Mouse (Mus musculus) neural tube, embryonic 15.5 days (tissue): ENCODE measurements around the gene Timm29. TPM values are rescaled to one million over a fixed set of nuclear protein-coding genes. Genes with fewer than 3 reads are reported as not detected.

Source experiments
- ATAC-seq: fragments of 200-750 bp; cut with Nextera tagmentation; 2 replicates; pipeline ENCODE4 v1.8.0; 2017; ENCODE audit warnings: mild to moderate bottlenecking, moderate TSS enrichment, moderate library complexity; ENCODE audit not compliant: low FRiP score
- H3K27ac ChIP-seq: fragments of 300-500 bp; sonication (generic); replicated peaks from 2 replicates; pipeline ENCODE4 v1.5.1; 2015; ENCODE audit warnings: mild to moderate bottlenecking, inconsistent platforms
- H3K27me3 ChIP-seq: fragments of 300-500 bp; sonication (generic); replicated peaks from 2 replicates; pipeline ENCODE4 v1.6.1; 2015; ENCODE audit warnings: inconsistent platforms
- H3K36me3 ChIP-seq: fragments of 300-500 bp; sonication (generic); 2 replicates; pipeline ENCODE4 v1.6.1; 2015; ENCODE audit warnings: inconsistent platforms
- H3K4me1 ChIP-seq: fragments of 300-500 bp; sonication (generic); 2 replicates; pipeline ENCODE4 v1.6.1; 2015; ENCODE audit warnings: inconsistent platforms
- H3K4me2 ChIP-seq: fragments of 300-500 bp; sonication (generic); 2 replicates; pipeline ENCODE4 v1.6.1; 2015; ENCODE audit warnings: inconsistent platforms, mild to moderate bottlenecking, moderate library complexity
- H3K4me3 ChIP-seq: fragments of 300-500 bp; sonication (generic); replicated peaks from 2 replicates; pipeline ENCODE4 v1.5.1; 2015; ENCODE audit warnings: mild to moderate bottlenecking, inconsistent platforms
- H3K9ac ChIP-seq: fragments of 300-500 bp; sonication (generic); replicated peaks from 2 replicates; pipeline ENCODE4 v1.6.1; 2015; ENCODE audit warnings: mild to moderate bottlenecking, inconsistent platforms
- H3K9me3 ChIP-seq: fragments of 300-500 bp; sonication (generic); replicated peaks from 2 replicates; pipeline ENCODE4 v1.6.1; 2016; ENCODE audit warnings: inconsistent platforms
- WGBS: fragments of 180-500 bp; shearing (Covaris S2); methylation state at CpG from one replicate; pipeline ENCODE4 v1.1.7; 2015; ENCODE audit warnings: mixed read lengths; 5-methylcytosine and 5-hydroxymethylcytosine counted together
- polyA plus RNA-seq: library from polyadenylated mRNA; unstranded; fragments of >200 nt; fragmentation: Nextera tagmentation; extraction: Ambion mirVana; gene quantifications from 2 replicates; pipeline ENCODE4 v1.2.1, GENCODE M21; 2015

The Timm29 gene
- 51.1 and 54.4 TPM in 2 replicates for polyA plus RNA-seq

- under 1% methylated on average over 30 of the region's 30 CpGs for WGBS
- H3K36me3 ChIP-seq: peaks cover 45% of the 10 kb centered on the region
Measured at GRCm38 (mm10) chr9:21592703-21593121, at the start of gene Timm29, which contains the start of gene Yipf2. TSS of gene Timm29 (plus strand) at chr9:21592722. TSS of gene Yipf2 (minus strand) at chr9:21592828.

DNA sequence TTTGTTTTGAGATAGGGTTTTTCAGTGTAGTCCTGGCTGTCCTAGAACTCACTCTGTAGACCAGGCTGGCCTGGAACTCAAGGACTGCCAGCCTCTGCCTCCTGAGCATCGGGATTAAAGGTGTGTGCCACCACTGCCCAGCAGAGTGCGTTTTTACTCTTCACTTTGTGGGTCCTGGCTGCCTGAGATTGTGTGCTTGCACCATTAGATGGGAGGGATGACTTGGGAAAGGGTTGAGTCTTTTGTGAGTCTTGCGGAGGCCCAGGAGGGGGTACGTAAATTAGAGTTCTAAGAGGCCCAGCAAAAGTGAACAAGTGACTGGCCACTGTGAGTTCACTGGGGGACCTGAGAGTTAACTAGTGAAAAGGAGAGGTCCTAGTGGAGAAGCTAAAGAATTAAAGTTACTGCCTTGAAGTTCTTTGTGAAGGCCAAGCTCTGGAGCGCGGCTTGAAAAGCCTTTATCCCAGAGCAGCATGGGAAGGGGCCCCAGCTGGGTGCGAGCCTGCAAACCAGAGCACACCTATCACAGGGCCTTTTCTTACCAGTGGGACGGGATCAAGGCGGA is 47.1 kb upstream of the Timm29 start:
- Histone ChIP-seq H3K9ac (peak overlapping the region; percentile 56), H3K4me2 (peak overlapping the region; percentile 79), H3K36me3 (no peaks in the 10 kb centered on the region), H3K27ac (peak overlapping the region; percentile 99), H3K9me3 (no peaks in the 10 kb centered on the region), H3K27me3 (no peaks in the 10 kb centered on the region), H3K4me3 (peak overlapping the region; percentile 79), H3K4me1 (peaks cover 31% of the 10 kb centered on the region)
- ATAC-seq: no peak
- 4% methylated on average over 9 of the region's 9 CpGs for WGBS

More at GRCm38 (mm10) chr9:21592703-21593121, at the start of gene Timm29, which contains the start of gene Yipf2:
- peak; percentile 92 for ATAC-seq
- Histone ChIP-seq H3K27ac (peak within 1 kb of the TSS; percentile 88), H3K4me3 (peak within 1 kb of the TSS; percentile 74), H3K4me1 (peaks cover 36% of the 10 kb centered on the region), H3K9me3 (no peaks in the 10 kb centered on the region), H3K4me2 (peak within 1 kb of the TSS; percentile 75), H3K27me3 (no peaks in the 10 kb centered on the region), H3K9ac (peak within 1 kb of the TSS; percentile 81)

DNA sequence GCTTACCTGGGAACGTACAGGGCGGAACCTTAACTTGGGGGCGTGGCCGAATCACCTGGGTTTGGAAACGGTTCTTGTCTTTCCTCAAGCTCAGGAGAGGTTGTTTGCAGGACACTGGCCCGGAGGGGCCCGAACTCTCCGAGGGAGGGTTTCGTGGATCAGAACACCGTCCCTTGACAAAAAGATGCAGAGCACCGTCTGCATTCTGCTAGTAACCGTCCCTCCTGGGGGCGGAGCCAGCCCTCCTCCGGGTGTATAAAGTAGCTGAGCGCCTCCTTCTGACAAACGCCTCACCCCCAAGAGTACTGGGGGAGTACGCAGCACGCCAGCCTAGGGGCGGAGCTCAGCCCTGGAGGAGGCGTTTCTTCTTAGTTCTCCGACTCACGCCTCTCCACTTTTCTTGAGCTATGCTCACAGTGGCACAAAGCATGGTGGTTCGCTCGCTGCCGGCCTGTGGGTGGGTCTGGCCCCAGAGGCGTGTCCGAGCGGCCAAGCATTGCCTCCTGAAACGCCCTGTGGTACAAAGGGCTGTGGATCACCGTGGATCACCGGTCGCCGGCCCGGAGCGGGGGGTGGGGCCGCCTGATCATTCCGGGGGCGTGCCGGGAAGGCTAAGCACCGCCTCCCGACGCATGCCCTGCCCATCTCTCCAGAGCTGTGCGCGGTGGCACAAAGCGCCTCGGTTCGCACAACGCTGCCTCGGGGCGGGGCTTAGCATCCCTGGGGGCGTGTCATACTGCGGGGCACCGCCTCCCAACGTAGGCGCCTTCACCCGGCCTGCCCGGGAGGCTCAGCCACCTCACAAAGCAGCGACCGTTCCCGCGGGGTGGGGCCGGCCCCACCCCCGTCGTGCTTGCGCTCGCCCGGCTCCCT is 46.4 kb upstream of the Timm29 start:
- peak overlapping the region; percentile 79 for H3K4me3 ChIP-seq
- H3K27ac ChIP-seq: peak overlapping the region; percentile 99
- peaks cover 31% of the 10 kb centered on the region for H3K4me1 ChIP-seq
- no peaks in the 10 kb centered on the region for H3K9me3 ChIP-seq
- H3K36me3 ChIP-seq: peaks cover 5% of the 10 kb centered on the region
- WGBS: 1% methylated on average over 65 of the region's 67 CpGs
- H3K27me3 ChIP-seq: no peaks in the 10 kb centered on the region
- peak overlapping the region; percentile 94 for H3K9ac ChIP-seq
- peak overlapping the region; percentile 79 for H3K4me2 ChIP-seq
- ATAC-seq: peak; percentile 95

DNA sequence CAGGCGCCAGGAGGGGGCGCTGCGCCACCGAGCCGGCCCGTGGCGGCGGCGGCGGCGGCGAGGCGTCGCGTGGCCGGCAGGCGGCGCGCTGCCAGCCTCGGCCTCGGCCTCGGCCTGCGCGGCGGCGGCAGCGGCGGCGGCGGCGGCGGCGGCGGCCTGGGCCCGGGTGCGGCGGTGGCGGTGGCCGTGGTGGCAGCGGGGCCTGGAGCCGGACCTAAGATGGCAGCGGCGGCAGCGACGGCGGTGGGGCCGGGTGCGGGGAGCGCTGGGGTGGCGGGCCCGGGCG is 45.8 kb upstream of the Timm29 start, which contains the start of gene Carm1:
TSS of gene Carm1 (plus strand) at position 106 of the 286 bp plus-strand sequence.
- Histone ChIP-seq H3K36me3 (peaks cover 6% of the 10 kb centered on the region), H3K27me3 (no peaks in the 10 kb centered on the region), H3K9me3 (no peaks in the 10 kb centered on the region), H3K4me2 (peak within 1 kb of the TSS; percentile 79), H3K9ac (peak within 1 kb of the TSS; percentile 94), H3K4me1 (peaks cover 31% of the 10 kb centered on the region), H3K27ac (peak within 1 kb of the TSS; percentile 99), H3K4me3 (peak within 1 kb of the TSS; percentile 79)
- 1% methylated on average over 43 of the region's 52 CpGs for WGBS
- ATAC-seq: no peak

- H3K9ac ChIP-seq: peak overlapping the region; percentile 94
- peaks cover 31% of the 10 kb centered on the region for H3K4me1 ChIP-seq
- peaks cover 6% of the 10 kb centered on the region for H3K36me3 ChIP-seq
- no peaks in the 10 kb centered on the region for H3K27me3 ChIP-seq
- H3K9me3 ChIP-seq: no peaks in the 10 kb centered on the region
- WGBS: under 1% methylated on average over 41 of the region's 66 CpGs
- peak overlapping the region; percentile 79 for H3K4me3 ChIP-seq
- ATAC-seq: peak; percentile 12; the same call in 1 of the 2 replicates
- peak overlapping the region; percentile 99 for H3K27ac ChIP-seq
- H3K4me2 ChIP-seq: peak overlapping the region; percentile 79
Measured at GRCm38 (mm10) chr9:21547075-21547941, 45.2 kb upstream of the Timm29 start.

GRCm38 (mm10) chr9:21551049-21551448 is 41.5 kb upstream of the Timm29 start:
- Histone ChIP-seq H3K27me3 (no peaks in the 10 kb centered on the region), H3K4me2 (no peak overlapping the region), H3K36me3 (peaks cover 6% of the 10 kb centered on the region), H3K9me3 (no peaks in the 10 kb centered on the region), H3K27ac (no peak overlapping the region), H3K4me3 (no peak overlapping the region), H3K9ac (no peak overlapping the region), H3K4me1 (peaks cover 20% of the 10 kb centered on the region)
- WGBS: 94% methylated on average over 2 of the region's 2 CpGs
- ATAC-seq: no peak

- WGBS: 89% methylated on average over 6 of the region's 6 CpGs
- ATAC-seq: no peak
- no peak overlapping the region for H3K9ac ChIP-seq
- H3K9me3 ChIP-seq: no peaks in the 10 kb centered on the region
- H3K36me3 ChIP-seq: peaks cover 14% of the 10 kb centered on the region
- no peak overlapping the region for H3K27ac ChIP-seq
- H3K4me1 ChIP-seq: peaks cover 19% of the 10 kb centered on the region
- no peaks in the 10 kb centered on the region for H3K27me3 ChIP-seq
- no peak overlapping the region for H3K4me2 ChIP-seq
- no peak overlapping the region for H3K4me3 ChIP-seq
Measured at GRCm38 (mm10) chr9:21553607-21554273, 38.8 kb upstream of the Timm29 start.

GRCm38 (mm10) chr9:21555198-21555742 is 37.3 kb upstream of the Timm29 start:
- Histone ChIP-seq H3K27ac (no peak overlapping the region), H3K9me3 (no peaks in the 10 kb centered on the region), H3K9ac (no peak overlapping the region), H3K4me3 (no peak overlapping the region), H3K27me3 (no peaks in the 10 kb centered on the region), H3K4me1 (peaks cover 9% of the 10 kb centered on the region), H3K4me2 (no peak overlapping the region), H3K36me3 (peaks cover 14% of the 10 kb centered on the region)
- 86% methylated on average over 6 of the region's 6 CpGs for WGBS
- ATAC-seq: no peak

DNA sequence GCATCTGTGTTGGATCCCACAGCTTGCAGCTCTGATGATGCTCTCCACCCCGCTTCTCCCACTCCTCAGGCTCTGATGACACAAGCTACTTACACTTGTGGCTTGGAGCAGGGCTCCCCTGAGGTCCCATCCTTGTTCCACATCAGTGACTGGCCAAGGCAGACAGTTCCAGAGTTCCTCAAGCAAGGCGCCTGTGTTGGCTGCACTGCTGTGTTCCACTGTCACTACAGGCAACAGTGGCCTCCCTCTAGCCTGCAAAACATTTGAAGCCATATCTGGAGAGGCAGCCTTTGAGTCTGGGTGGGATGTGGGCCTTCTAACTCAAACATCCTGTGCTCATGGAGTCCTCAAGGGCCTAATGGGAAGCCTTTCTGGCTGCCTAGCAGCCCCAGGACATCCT is 35.5 kb upstream of the Timm29 start:
- peak overlapping the region; percentile 23; the same call in 1 of the 2 replicates for H3K27ac ChIP-seq
- no peak overlapping the region for H3K4me2 ChIP-seq
- no peak overlapping the region for H3K9ac ChIP-seq
- ATAC-seq: no peak
- no peak overlapping the region for H3K4me3 ChIP-seq
- H3K4me1 ChIP-seq: peaks cover 9% of the 10 kb centered on the region
- H3K9me3 ChIP-seq: no peaks in the 10 kb centered on the region
- no peaks in the 10 kb centered on the region for H3K27me3 ChIP-seq
- WGBS: 94% methylated on average over 2 of the region's 2 CpGs
- peaks cover 11% of the 10 kb centered on the region for H3K36me3 ChIP-seq

- 93% methylated on average over 2 of the region's 2 CpGs for WGBS
- H3K36me3 ChIP-seq: peaks cover 11% of the 10 kb centered on the region
- H3K4me1 ChIP-seq: peaks cover 9% of the 10 kb centered on the region
- no peaks in the 10 kb centered on the region for H3K9me3 ChIP-seq
- H3K27me3 ChIP-seq: no peaks in the 10 kb centered on the region
- ATAC-seq: no peak
- H3K4me2 ChIP-seq: no peak overlapping the region
- peak overlapping the region; percentile 23; the same call in 1 of the 2 replicates for H3K27ac ChIP-seq
- H3K4me3 ChIP-seq: no peak overlapping the region
- H3K9ac ChIP-seq: no peak overlapping the region
Measured at GRCm38 (mm10) chr9:21557556-21557955, 35.0 kb upstream of the Timm29 start.
